25 mouse cellular contexts compared by ENCODE assay signal in genomic region chr16:12116926-12117325, GRCm38 (mm10).
"Had no signal": no experiment of that assay in that cellular context is flagged by ENCODE, and none has a peak within 500 bp of the region (broad histone marks: within the 10 kb centered on the region; RNA-seq: fewer than 3 reads in every experiment).

No protein-coding gene starts in this region.

- DNase-seq: gastrocnemius, postnatal 14 days; gastrocnemius, postnatal 36 days; heart, adult 2 months; heart, postnatal 14 days; heart, postnatal 36 days; kidney, adult 11 months; kidney, adult 2 months; kidney, adult 9 months; kidney, postnatal 14 days; kidney, postnatal 36 days; layer of hippocampus, adult 9-11 months; layer of hippocampus, postnatal 36 days; left cerebral cortex, postnatal 4 days had no signal

- H3K27ac ChIP-seq: heart, adult 2 months; heart, embryonic 13.5 days; heart, embryonic 15.5 days; hindbrain, embryonic 13.5 days; hindbrain, embryonic 15.5 days; hindbrain, postnatal 0 days; kidney, embryonic 15.5 days; kidney, postnatal 0 days; limb, embryonic 13.5 days; limb, embryonic 15.5 days; liver, embryonic 12.5 days; liver, embryonic 14.5 days had no signal

- ATAC-seq: hindbrain, postnatal 0 days; intestine, embryonic 16.5 days; liver, embryonic 12.5 days had no signal

- H3K4me3 ChIP-seq: heart, adult 2 months; heart, embryonic 13.5 days; heart, embryonic 15.5 days; hindbrain, embryonic 13.5 days; hindbrain, embryonic 15.5 days; kidney, embryonic 15.5 days; limb, embryonic 13.5 days; limb, embryonic 15.5 days; liver, embryonic 12.5 days had no signal
